Mouse (Mus musculus): ENCODE measurements around the gene Armc9. TPM values are rescaled to one million over a fixed set of nuclear protein-coding genes. Genes with fewer than 3 reads are reported as not detected.

The Armc9 gene
- polyA plus RNA-seq, 1 experiment from 2014 or later = 39.8 TPM

DNA sequence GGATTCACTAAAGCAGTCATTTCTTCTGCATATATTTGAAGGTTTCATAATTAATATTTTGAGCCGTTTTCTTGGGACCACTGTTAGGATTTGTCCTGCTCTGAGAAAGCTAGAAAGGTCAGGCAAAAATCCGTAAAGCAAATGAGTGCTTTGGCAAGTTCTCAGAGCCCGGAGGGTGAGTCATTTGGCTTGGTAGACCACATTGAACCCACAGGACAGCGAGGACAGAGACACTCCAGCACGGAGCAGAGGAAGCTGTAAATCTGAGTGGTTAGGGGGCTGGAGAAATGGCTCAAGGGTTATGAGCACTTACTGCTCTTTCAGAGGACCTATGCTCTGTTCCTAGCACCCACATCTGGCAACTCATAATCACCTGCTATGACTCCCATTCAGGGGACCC lies 7.0 kb upstream of the Armc9 start:
- Histone ChIP-seq H3K4me2 (replicated peaks) (no peak overlapping the region), H3K4me1 (no peaks in the 10 kb centered on the region), H3K36me3 (peaks cover 11% of the 10 kb centered on the region), H3K27me3 (no peaks in the 10 kb centered on the region), H3K4me3 (no peak overlapping the region), H3K9ac (no peak overlapping the region), H3K27ac (no peak overlapping the region), H3K9me3 (replicated peaks) (no peaks in the 10 kb centered on the region)
- 83% methylated on average over 5 of the region's 5 CpGs for WGBS
- ATAC-seq (ENCODE audit: low FRiP score) = no peak

DNA sequence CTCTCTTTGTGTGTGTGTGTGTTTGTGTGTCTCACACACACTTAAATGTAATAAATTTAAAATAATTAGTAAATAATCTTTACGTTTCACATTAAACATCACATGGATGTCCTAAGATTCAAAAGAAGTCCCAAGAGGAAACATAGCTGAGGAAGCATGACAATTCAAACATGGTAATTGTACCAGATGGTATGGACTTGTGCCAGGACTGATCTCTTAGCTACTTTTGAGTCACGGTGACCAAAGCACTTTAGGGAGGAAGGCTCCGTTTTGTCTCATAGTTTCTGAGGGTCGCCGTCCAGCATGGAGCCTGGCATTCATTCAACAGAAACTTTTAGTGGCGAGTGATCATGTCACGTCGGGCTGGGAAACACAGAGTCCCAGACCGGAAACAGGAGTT lies 6.4 kb upstream of the Armc9 start:
- no peak overlapping the region for H3K4me3 ChIP-seq
- no peaks in the 10 kb centered on the region for H3K4me1 ChIP-seq
- H3K36me3 ChIP-seq = peaks cover 5% of the 10 kb centered on the region; the same call in 1 of the 2 replicates
- H3K9ac ChIP-seq = no peak overlapping the region
- H3K4me2 ChIP-seq (replicated peaks) = no peak overlapping the region
- no peak overlapping the region for H3K27ac ChIP-seq
- 89% methylated on average over 9 of the region's 9 CpGs for WGBS
- H3K27me3 ChIP-seq = no peaks in the 10 kb centered on the region
- H3K9me3 ChIP-seq (replicated peaks) = no peaks in the 10 kb centered on the region
- ATAC-seq (ENCODE audit: low FRiP score) = no peak

DNA sequence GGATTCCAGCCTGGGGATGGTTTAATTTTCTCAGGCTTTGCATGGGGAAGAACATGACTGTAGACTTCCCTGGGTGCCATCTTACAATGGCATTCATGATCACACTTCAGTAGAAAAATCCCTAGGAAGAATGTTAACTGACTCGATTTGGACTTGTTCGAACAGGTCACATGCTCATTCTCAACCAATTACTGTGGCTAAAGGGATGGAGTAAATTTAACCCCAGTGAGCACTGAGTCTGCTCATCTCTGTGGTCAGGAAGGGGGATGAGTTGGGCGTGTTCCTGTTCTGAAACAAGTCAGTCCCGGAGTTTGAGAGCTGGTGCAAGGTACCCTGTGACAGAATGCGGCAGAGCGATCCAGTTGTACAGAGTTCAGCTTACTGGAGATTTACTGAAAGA lies 3.7 kb upstream of the Armc9 start:
- no peaks in the 10 kb centered on the region for H3K27me3 ChIP-seq
- ATAC-seq (ENCODE audit: low FRiP score) = no peak
- no peaks in the 10 kb centered on the region for H3K36me3 ChIP-seq
- peaks cover 14% of the 10 kb centered on the region for H3K4me1 ChIP-seq
- H3K4me2 ChIP-seq (replicated peaks) = no peak overlapping the region
- no peaks in the 10 kb centered on the region for H3K9me3 ChIP-seq (replicated peaks)
- H3K27ac ChIP-seq = no peak overlapping the region
- no peak overlapping the region for H3K4me3 ChIP-seq
- no peak overlapping the region for H3K9ac ChIP-seq
- 82% methylated on average over 6 of the region's 6 CpGs for WGBS

DNA sequence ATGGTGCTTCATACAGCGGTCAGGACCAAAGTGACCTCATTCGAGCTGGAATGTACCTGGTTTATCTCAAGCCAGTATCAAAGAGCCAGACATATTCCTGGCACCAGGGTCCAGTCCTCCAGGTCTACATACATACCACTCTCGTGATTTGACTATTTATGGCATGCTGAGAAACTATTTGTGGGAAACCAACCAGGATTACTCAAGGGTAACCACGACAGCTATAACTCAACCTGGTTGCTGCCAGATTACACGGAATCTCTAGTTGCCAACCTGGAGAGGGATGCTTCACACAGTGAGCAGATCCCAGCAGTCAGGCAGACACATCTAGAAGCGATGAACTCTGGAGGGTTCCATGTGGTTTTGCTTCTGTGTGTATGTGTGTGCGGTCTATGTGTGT lies 3.2 kb upstream of the Armc9 start:
- no peak overlapping the region for H3K27ac ChIP-seq
- no peaks in the 10 kb centered on the region for H3K27me3 ChIP-seq
- peaks cover 14% of the 10 kb centered on the region for H3K4me1 ChIP-seq
- H3K9me3 ChIP-seq (replicated peaks) = no peaks in the 10 kb centered on the region
- H3K4me2 ChIP-seq (replicated peaks) = no peak overlapping the region
- ATAC-seq (ENCODE audit: low FRiP score) = no peak
- WGBS = 88% methylated on average over 7 of the region's 7 CpGs
- no peaks in the 10 kb centered on the region for H3K36me3 ChIP-seq
- no peak overlapping the region for H3K4me3 ChIP-seq
- H3K9ac ChIP-seq = no peak overlapping the region

DNA sequence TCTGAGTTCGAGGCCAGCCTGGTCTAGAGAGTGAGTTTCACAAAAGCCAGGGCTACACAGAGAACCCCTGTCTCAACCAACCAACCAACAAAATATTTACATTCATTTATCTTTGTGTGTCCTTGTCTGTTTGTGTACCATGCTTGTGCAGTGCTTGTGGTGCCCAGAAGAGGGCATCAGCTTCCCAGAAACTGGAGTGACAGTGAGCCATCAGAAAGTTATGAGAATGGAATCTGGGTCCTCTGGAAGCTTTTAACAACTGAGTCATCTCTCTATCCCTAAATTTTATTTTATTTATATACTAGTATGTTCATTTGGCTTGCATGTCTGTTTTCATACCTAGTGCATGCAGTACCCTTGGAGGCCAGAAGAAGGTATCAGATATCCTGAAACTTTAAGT lies 2.0 kb upstream of the Armc9 start:
- H3K4me1 ChIP-seq = peaks cover 14% of the 10 kb centered on the region
- 94% methylated on average over 1 of the region's 1 CpGs for WGBS
- no peaks in the 10 kb centered on the region for H3K36me3 ChIP-seq
- H3K27ac ChIP-seq = no peak overlapping the region
- ATAC-seq (ENCODE audit: low FRiP score) = no peak
- H3K4me3 ChIP-seq = no peak overlapping the region
- H3K27me3 ChIP-seq = no peaks in the 10 kb centered on the region
- no peak overlapping the region for H3K9ac ChIP-seq
- no peak overlapping the region for H3K4me2 ChIP-seq (replicated peaks)
- H3K9me3 ChIP-seq (replicated peaks) = no peaks in the 10 kb centered on the region

DNA sequence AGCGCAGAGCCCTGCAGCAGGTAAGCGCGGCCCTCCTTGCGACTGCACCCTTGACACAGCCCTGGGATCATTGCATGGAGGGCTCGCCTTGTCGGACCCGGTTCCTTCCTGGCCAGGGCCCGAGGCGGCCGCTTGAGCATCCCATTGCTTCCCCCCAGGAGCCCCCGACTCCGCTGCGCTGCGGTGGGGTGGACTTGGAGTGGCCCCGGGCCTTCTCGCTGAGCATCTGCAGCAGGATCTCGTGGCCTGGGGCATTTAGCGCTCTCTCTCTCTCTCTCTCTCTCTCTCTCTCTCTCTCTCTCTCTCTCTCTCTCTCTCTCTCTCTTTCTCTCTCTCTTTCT lies 214 bp downstream of the Armc9 start:
- WGBS = 0% methylated on average over 18 of the region's 18 CpGs
- Histone ChIP-seq H3K9ac (peak overlapping the region; percentile 80), H3K4me1 (peaks cover 14% of the 10 kb centered on the region), H3K4me3 (peak overlapping the region; percentile 77), H3K4me2 (replicated peaks) (peak overlapping the region; percentile 76), H3K27ac (0 out of 2 replicates have a peak overlapping the region, but pooled peaks have one; percentile 80), H3K36me3 (peaks cover 4% of the 10 kb centered on the region; the same call in 1 of the 2 replicates), H3K27me3 (no peaks in the 10 kb centered on the region), H3K9me3 (replicated peaks) (no peaks in the 10 kb centered on the region)
- ATAC-seq (ENCODE audit: low FRiP score) = no peak

DNA sequence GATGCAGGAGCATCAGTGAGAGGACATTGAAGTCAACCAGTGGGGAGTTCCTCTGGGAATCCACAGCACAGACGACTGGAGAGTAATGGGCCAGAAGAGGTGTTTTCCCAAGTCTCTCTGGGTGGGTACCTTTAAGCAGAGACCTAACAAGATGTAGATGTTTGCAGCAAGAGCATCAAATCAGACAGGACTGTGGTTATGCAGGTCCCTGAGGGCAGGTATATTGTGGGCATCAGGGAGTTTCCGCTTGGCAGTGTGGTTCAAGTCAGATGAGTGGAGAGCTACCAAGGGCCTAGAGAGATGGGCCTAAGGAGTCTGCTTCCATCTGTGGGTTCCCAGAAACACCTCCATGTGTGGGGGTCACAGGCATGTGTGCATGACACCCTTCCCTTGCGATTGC lies 1.5 kb downstream of the Armc9 start:
- 90% methylated on average over 3 of the region's 3 CpGs for WGBS
- no peak overlapping the region for H3K27ac ChIP-seq
- H3K4me1 ChIP-seq = peaks cover 14% of the 10 kb centered on the region
- H3K4me3 ChIP-seq = no peak overlapping the region
- H3K4me2 ChIP-seq (replicated peaks) = no peak overlapping the region
- no peaks in the 10 kb centered on the region for H3K27me3 ChIP-seq
- peaks cover 17% of the 10 kb centered on the region for H3K36me3 ChIP-seq
- H3K9me3 ChIP-seq (replicated peaks) = no peaks in the 10 kb centered on the region
- ATAC-seq (ENCODE audit: low FRiP score) = no peak
- H3K9ac ChIP-seq = no peak overlapping the region

DNA sequence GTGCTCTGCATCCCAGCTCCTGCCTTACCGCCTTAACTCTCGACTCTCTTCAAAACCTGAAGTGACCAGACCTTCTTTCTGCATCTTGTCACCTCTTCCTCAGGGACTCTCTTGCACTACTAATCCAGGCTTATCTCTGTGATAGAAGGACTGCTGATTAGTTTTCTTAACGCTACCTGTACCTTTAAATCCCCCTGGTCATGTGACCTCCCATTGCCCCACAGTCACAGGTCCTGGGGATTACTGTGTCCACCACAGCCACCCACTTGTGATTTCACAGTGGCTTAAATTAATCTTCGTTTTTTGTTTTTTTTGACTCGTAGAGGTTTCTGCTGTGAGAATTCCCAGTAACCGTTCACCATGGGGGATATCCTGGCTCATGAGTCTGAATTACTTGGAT lies 2.0 kb downstream of the Armc9 start:
- no peaks in the 10 kb centered on the region for H3K27me3 ChIP-seq
- no peaks in the 10 kb centered on the region for H3K9me3 ChIP-seq (replicated peaks)
- no peak overlapping the region for H3K4me2 ChIP-seq (replicated peaks)
- WGBS = 90% methylated on average over 6 of the region's 6 CpGs
- H3K36me3 ChIP-seq = peaks cover 22% of the 10 kb centered on the region
- no peak overlapping the region for H3K4me3 ChIP-seq
- H3K27ac ChIP-seq = no peak overlapping the region
- peaks cover 14% of the 10 kb centered on the region for H3K4me1 ChIP-seq
- no peak overlapping the region for H3K9ac ChIP-seq
- ATAC-seq (ENCODE audit: low FRiP score) = no peak

DNA sequence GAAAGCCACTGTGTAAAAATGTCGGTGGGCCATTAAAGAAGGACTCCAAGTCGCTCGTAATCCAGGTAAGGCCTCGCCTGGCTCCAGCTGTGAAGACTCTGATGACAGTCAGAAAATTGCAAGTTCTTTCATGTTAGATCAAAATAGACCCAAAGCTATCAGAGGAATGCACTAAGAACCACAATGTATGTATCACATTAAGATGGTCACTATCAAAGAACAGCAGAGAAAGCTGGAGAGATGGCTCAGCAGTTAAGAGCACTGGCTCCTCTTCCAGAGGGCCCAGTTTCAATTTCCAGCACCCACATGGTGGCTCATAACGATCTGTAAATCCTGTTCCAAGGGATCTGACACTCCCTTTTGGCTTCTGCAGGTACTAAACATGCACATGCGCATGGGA lies 5.5 kb downstream of the Armc9 start:
- Histone ChIP-seq H3K9ac (no peak overlapping the region), H3K27me3 (no peaks in the 10 kb centered on the region)

DNA sequence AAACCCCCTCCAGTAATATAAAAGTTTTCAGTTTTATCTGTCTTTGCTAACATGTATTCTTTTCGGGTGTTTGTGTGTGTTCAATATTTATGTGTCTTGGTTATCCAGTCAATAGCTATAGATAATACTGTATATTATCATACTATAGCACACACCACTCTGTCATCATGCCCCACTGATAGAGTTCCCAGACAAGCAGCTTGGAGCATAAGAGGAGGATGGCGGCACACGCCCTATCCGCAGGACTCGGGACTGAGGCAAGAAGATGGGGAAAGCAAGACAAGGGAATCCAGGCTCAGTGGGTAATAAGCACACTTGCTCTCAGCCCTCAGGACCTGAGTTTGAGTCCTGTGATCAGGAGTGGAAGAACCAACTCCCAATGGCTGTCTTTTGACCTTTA lies 5.9 kb downstream of the Armc9 start:
- Histone ChIP-seq H3K27ac (no peak overlapping the region), H3K36me3 (peaks cover 58% of the 10 kb centered on the region), H3K4me1 (peaks cover 4% of the 10 kb centered on the region), H3K27me3 (no peaks in the 10 kb centered on the region), H3K4me3 (no peak overlapping the region), H3K9ac (no peak overlapping the region), H3K4me2 (replicated peaks) (no peak overlapping the region), H3K9me3 (replicated peaks) (no peaks in the 10 kb centered on the region)
- ATAC-seq (ENCODE audit: low FRiP score) = no peak
- WGBS = 92% methylated on average over 5 of the region's 5 CpGs

More for the DNA sequence above, 5.5 kb downstream of the Armc9 start:
- Histone ChIP-seq H3K36me3 (peaks cover 54% of the 10 kb centered on the region), H3K4me1 (peaks cover 9% of the 10 kb centered on the region), H3K9me3 (replicated peaks) (no peaks in the 10 kb centered on the region), H3K4me2 (replicated peaks) (no peak overlapping the region), H3K4me3 (no peak overlapping the region), H3K27ac (no peak overlapping the region)
- no peak for ATAC-seq (ENCODE audit: low FRiP score)
- 97% methylated on average over 6 of the region's 6 CpGs for WGBS

DNA sequence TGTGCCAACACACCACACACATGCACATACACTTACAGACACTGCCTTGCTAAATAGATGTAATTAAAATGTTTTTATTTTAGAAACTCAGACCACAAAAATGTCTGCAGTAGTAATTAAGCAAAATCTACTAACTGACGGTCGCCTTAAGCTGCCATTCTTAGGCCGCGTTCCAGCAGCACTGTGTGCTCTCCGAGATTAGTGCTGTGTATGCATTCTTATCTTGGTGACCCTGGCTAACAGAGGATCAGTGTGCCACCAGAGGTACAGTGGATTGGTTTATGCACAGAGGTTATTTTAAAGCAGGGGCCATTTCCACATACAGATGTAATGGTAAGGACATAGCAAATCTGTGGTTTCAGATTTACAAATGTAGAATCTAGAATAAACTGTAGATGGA lies 6.5 kb downstream of the Armc9 start:
- no peak for ATAC-seq (ENCODE audit: low FRiP score)
- Histone ChIP-seq H3K9me3 (replicated peaks) (no peaks in the 10 kb centered on the region), H3K4me3 (no peak overlapping the region), H3K9ac (no peak overlapping the region), H3K36me3 (peaks cover 61% of the 10 kb centered on the region), H3K27me3 (no peaks in the 10 kb centered on the region), H3K4me2 (replicated peaks) (no peak overlapping the region), H3K4me1 (no peaks in the 10 kb centered on the region), H3K27ac (no peak overlapping the region)
- 94% methylated on average over 5 of the region's 5 CpGs for WGBS

DNA sequence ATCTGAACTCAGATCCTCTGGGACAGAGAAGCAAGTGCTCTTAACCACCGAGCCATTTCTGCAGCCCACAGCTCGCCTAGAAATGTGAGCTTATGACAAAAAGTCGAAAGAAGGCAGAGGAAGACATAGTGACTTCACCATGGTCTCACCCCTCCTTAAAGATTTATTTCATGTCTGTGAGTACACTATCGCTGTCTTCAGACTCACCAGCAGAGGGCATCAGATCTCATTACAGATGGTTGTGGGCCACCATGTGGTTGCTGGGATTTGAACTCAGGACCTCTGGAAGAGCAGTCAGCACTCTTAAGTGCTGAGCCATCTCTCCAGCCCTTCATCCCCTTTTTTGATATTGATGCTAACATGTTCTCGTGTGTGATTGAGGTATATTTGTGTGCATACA lies 20.0 kb downstream of the Armc9 start:
- Histone ChIP-seq H3K4me1 (no peaks in the 10 kb centered on the region), H3K4me3 (no peak overlapping the region), H3K27me3 (no peaks in the 10 kb centered on the region), H3K36me3 (peaks cover 62% of the 10 kb centered on the region), H3K4me2 (replicated peaks) (no peak overlapping the region), H3K9me3 (replicated peaks) (no peaks in the 10 kb centered on the region), H3K9ac (no peak overlapping the region), H3K27ac (no peak overlapping the region)
- no peak for ATAC-seq (ENCODE audit: low FRiP score)
- WGBS = 87% methylated on average over 5 of the region's 5 CpGs

DNA sequence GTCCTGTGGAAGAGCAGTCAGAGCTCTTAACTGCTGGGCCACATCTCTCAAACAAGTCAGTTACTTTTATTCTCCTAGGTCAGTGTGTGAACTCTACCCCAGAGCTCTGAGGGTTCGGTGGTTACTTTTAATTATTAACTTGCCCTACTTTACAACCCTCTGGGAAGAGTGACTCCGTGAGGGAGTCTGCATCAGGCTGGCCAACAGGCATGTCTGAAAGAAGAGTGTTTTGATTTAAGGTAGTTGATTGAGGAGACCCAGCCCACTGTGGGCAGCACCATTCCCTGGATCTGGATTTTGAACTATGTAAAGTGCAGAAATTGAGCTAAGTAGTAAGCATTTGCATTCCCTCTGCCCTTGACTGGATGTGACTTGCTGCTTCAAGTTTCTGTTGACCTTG lies 21.5 kb downstream of the Armc9 start:
- no peak overlapping the region for H3K27ac ChIP-seq
- 56% methylated on average over 2 of the region's 2 CpGs for WGBS

More for the DNA sequence above, 21.5 kb downstream of the Armc9 start:
- Histone ChIP-seq H3K9me3 (replicated peaks) (no peaks in the 10 kb centered on the region), H3K36me3 (peaks cover 57% of the 10 kb centered on the region), H3K4me2 (replicated peaks) (no peak overlapping the region), H3K9ac (no peak overlapping the region), H3K4me1 (no peaks in the 10 kb centered on the region), H3K27me3 (no peaks in the 10 kb centered on the region), H3K4me3 (no peak overlapping the region)
- ATAC-seq (ENCODE audit: low FRiP score) = no peak
